Mouse (Mus musculus) MEL (cell line): ENCODE data around the gene Pear1. TPM values are rescaled to one million over a fixed set of nuclear protein-coding genes. Genes with fewer than 3 reads are reported as not detected.

Source experiments
- DNase-seq: peaks from one replicate; pipeline ENCODE4 v3.0.0; 2011; ENCODE audit warnings: low read depth, low spot score
- H3K27ac ChIP-seq: 2 replicates; pipeline ENCODE4 v1.5.1; 2012; ENCODE audit warnings: low read depth, mild to moderate bottlenecking, control low read depth, low read length, moderate library complexity; ENCODE audit not compliant: control insufficient read depth
- H3K27me3 ChIP-seq, 2 experiments: fragments of 150-350 bp in 1 of 2; sonication (generic) in 1 of 2; 2 replicates each; pipeline ENCODE4 v1.6.1; 2012; ENCODE audit warnings: low read length in 2 of 2, mild to moderate bottlenecking in 2 of 2, improper control_type of control experiment in 1 of 2, moderate library complexity in 1 of 2; ENCODE audit not compliant: insufficient read depth in 2 of 2, control insufficient read depth in 1 of 2
- H3K36me3 ChIP-seq, 2 experiments: 2 replicates each; pipeline ENCODE4 v1.6.1; 2012 to 2014; ENCODE audit warnings: low read length in 2 of 2, improper control_type of control experiment in 1 of 2, inconsistent platforms in 1 of 2, mild to moderate bottlenecking in 1 of 2; ENCODE audit not compliant: insufficient read depth in 2 of 2, control insufficient read depth in 1 of 2
- H3K4me1 ChIP-seq, 2 experiments: fragments of 150-350 bp in 1 of 2; sonication (generic) in 1 of 2; 2 replicates each; pipeline ENCODE4 v1.6.1; 2012; ENCODE audit warnings: low read length in 2 of 2, improper control_type of control experiment in 1 of 2, mild to moderate bottlenecking in 1 of 2; ENCODE audit not compliant: insufficient read depth in 2 of 2, control insufficient read depth in 1 of 2
- H3K4me3 ChIP-seq, 2 experiments: fragments of 150-350 bp in 1 of 2; sonication (generic) in 1 of 2; 2 replicates each; pipeline ENCODE4 v1.5.1; 2012; ENCODE audit warnings: low read depth in 2 of 2, low read length in 2 of 2, mild to moderate bottlenecking in 2 of 2, moderate library complexity in 2 of 2, control low read depth in 1 of 2, improper control_type of control experiment in 1 of 2; ENCODE audit not compliant: control insufficient read depth in 1 of 2, insufficient read depth in 1 of 2
- H3K79me2 ChIP-seq: 2 replicates; pipeline ENCODE4 v1.6.1; 2012; ENCODE audit warnings: mild to moderate bottlenecking, low read length, moderate library complexity; ENCODE audit not compliant: control insufficient read depth, poor library complexity, insufficient read depth
- H3K9ac ChIP-seq: 2 replicates; pipeline ENCODE4 v1.6.1; 2012; ENCODE audit warnings: low read depth, mild to moderate bottlenecking, control low read depth, low read length, moderate library complexity; ENCODE audit not compliant: control insufficient read depth, poor library complexity, severe bottlenecking
- H3K9me3 ChIP-seq: fragments of 150-350 bp; sonication (generic); replicated peaks from 2 replicates; pipeline ENCODE4 v1.6.1; 2012; ENCODE audit warnings: mild to moderate bottlenecking, low read length, improper control_type of control experiment, moderate library complexity; ENCODE audit not compliant: insufficient read depth
- CHD1 ChIP-seq: IDR thresholded peaks from 2 replicates; pipeline ENCODE4 v1.6.1; 2012; ENCODE audit warnings: low read depth, mild to moderate bottlenecking, inconsistent platforms, low read length, improper control_type of control experiment
- CTCF ChIP-seq, 3 experiments: IDR thresholded peaks in 2 of 3; conservative IDR thresholded peaks in 1 of 3; 2 replicates each; pipeline ENCODE4 v1.5.1; 2011 to 2012; ENCODE audit warnings: low read length in 3 of 3, low read depth in 2 of 3, mild to moderate bottlenecking in 2 of 3, improper control_type of control experiment in 1 of 3, inconsistent platforms in 1 of 3, mixed read lengths in 1 of 3, moderate library complexity in 1 of 3; ENCODE audit not compliant: control insufficient read depth in 1 of 3, insufficient read depth in 1 of 3, poor library complexity in 1 of 3, severe bottlenecking in 1 of 3
- ELF1 ChIP-seq: IDR thresholded peaks from 2 replicates; pipeline ENCODE4 v1.6.1; 2014; ENCODE audit warnings: low read depth, mild to moderate bottlenecking, inconsistent platforms, low read length, improper control_type of control experiment, moderate library complexity
- EP300 ChIP-seq, 2 experiments: IDR thresholded peaks; 2 replicates each; pipeline ENCODE4 v1.6.1; 2011; ENCODE audit warnings: improper control_type of control experiment in 2 of 2, low read length in 2 of 2, low read depth in 1 of 2, mild to moderate bottlenecking in 1 of 2
- GABPA ChIP-seq: IDR thresholded peaks from 2 replicates; pipeline ENCODE4 v1.6.1; 2012; ENCODE audit warnings: low read depth, mild to moderate bottlenecking, inconsistent platforms, low read length, improper control_type of control experiment, moderate library complexity
- HCFC1 ChIP-seq: IDR thresholded peaks from 2 replicates; pipeline ENCODE4 v1.6.1; 2012; ENCODE audit warnings: low read depth, mild to moderate bottlenecking, inconsistent platforms, low read length, improper control_type of control experiment, moderate library complexity
- JUND ChIP-seq: IDR thresholded peaks from 2 replicates; pipeline ENCODE4 v1.6.1; 2011; ENCODE audit warnings: low read depth, mild to moderate bottlenecking, improper control_type of control experiment, low read length
- KAT2A ChIP-seq: conservative IDR thresholded peaks from 2 replicates; pipeline ENCODE4 v1.6.1; 2012; ENCODE audit warnings: low read depth, low read length, improper control_type of control experiment, inconsistent platforms
- MXI1 ChIP-seq: IDR thresholded peaks from 2 replicates; pipeline ENCODE4 v1.6.1; 2011; ENCODE audit warnings: mild to moderate bottlenecking, low read depth, low read length, improper control_type of control experiment
- NRF1 ChIP-seq: IDR thresholded peaks from 2 replicates; pipeline ENCODE4 v1.6.1; 2014; ENCODE audit warnings: low read depth, mild to moderate bottlenecking, inconsistent platforms, low read length, improper control_type of control experiment, moderate library complexity; ENCODE audit not compliant: poor library complexity, insufficient read depth, severe bottlenecking
- POLR2A ChIP-seq, 2 experiments: IDR thresholded peaks; 2 replicates each; pipeline ENCODE4 v1.6.1; 2011 to 2012; ENCODE audit warnings: low read length in 2 of 2, mild to moderate bottlenecking in 2 of 2, control low read depth in 1 of 2, improper control_type of control experiment in 1 of 2, low read depth in 1 of 2, moderate library complexity in 1 of 2; ENCODE audit not compliant: control insufficient read depth in 1 of 2, insufficient read depth in 1 of 2, poor library complexity in 1 of 2
- POLR2AphosphoS2 ChIP-seq: IDR thresholded peaks from 2 replicates; pipeline ENCODE4 v1.6.1; 2011; ENCODE audit warnings: low read length, improper control_type of control experiment
- POLR2AphosphoS5 ChIP-seq: IDR thresholded peaks from 2 replicates; pipeline ENCODE4 v1.6.1; 2012; ENCODE audit warnings: low read depth, borderline replicate concordance, mild to moderate bottlenecking, inconsistent platforms, low read length, moderate library complexity, mixed read lengths
- RAD21 ChIP-seq: IDR thresholded peaks from 2 replicates; pipeline ENCODE4 v1.6.1; 2011; ENCODE audit warnings: mild to moderate bottlenecking, low read depth, low read length, improper control_type of control experiment
- SIN3A ChIP-seq: IDR thresholded peaks from 2 replicates; pipeline ENCODE4 v1.6.1; 2012; ENCODE audit warnings: low read length, improper control_type of control experiment, inconsistent platforms
- SMC3 ChIP-seq: IDR thresholded peaks from 2 replicates; pipeline ENCODE4 v1.6.1; 2011; ENCODE audit warnings: low read depth, low read length, improper control_type of control experiment
- TBP ChIP-seq: IDR thresholded peaks from 2 replicates; pipeline ENCODE4 v1.8.0; 2011; ENCODE audit warnings: low read depth, low read length, improper control_type of control experiment
- TCF12 ChIP-seq: IDR thresholded peaks from 2 replicates; pipeline ENCODE4 v1.6.1; 2014; ENCODE audit warnings: low read depth, mild to moderate bottlenecking, inconsistent platforms, low read length, improper control_type of control experiment, moderate library complexity
- UBTF ChIP-seq: IDR thresholded peaks from 2 replicates; pipeline ENCODE4 v1.6.1; 2012; ENCODE audit warnings: low read depth, mild to moderate bottlenecking, inconsistent platforms, low read length, improper control_type of control experiment, moderate library complexity, borderline replicate concordance; ENCODE audit not compliant: insufficient read depth
- ZMIZ1 ChIP-seq: IDR thresholded peaks from 2 replicates; pipeline ENCODE4 v1.6.1; 2012; ENCODE audit warnings: low read depth, mild to moderate bottlenecking, inconsistent platforms, low read length, improper control_type of control experiment, moderate library complexity
- polyA plus RNA-seq, 2 experiments: library from polyadenylated mRNA; stranded (reverse) in 1 of 2; unstranded in 1 of 2; fragments of >175 nt in 1 of 2; fragments of >200 nt in 1 of 2; gene quantifications; 2 replicates each; pipeline versions ENCODE4 v1.2.1 to v1.2.4; 2012; ENCODE audit warnings: low replicate concordance in 2 of 2, low read depth in 1 of 2; ENCODE audit not compliant: insufficient read length in 2 of 2, insufficient read depth in 1 of 2, missing spikeins in 1 of 2
- total RNA-seq: library from RNA; depleted of rRNA; stranded (reverse); fragments of 300-350 nt; gene quantifications from 2 replicates; pipeline ENCODE4 v1.2.3, GENCODE M21; 2012

Pear1 gene
- total and polyA plus RNA-seq, 3 experiments: 0.35 to 1.0 TPM; not detected in 1

- H3K4me1 ChIP-seq: no peaks in the 10 kb centered on the region
- H3K36me3 ChIP-seq: no peaks in the 10 kb centered on the region
- no peak overlapping the region for H3K27ac ChIP-seq
- H3K27me3 ChIP-seq: peaks cover 0 to 1% of the 10 kb centered on the region in 2 experiments; a peak in 1 of 4 replicates
- H3K4me3 ChIP-seq: no peak overlapping the region
- DNase-seq: no peak
- TF ChIP-seq SIN3A (no peak), TBP (no peak)
- no peak overlapping the region for H3K9ac ChIP-seq
- H3K9me3 ChIP-seq: no peaks in the 10 kb centered on the region
- H3K79me2 ChIP-seq: no peaks in the 10 kb centered on the region
Measured at GRCm38 (mm10) chr3:87742735-87743134, 81.4 kb downstream of the Pear1 start.

- no peak overlapping the region for H3K9ac ChIP-seq
- H3K36me3 ChIP-seq: no peaks in the 10 kb centered on the region
- TF ChIP-seq ZMIZ1 (no peak), UBTF (no peak), POLR2AphosphoS5 (no peak), CHD1 (no peak), ELF1 (no peak), HCFC1 (no peak), JUND (no peak), RAD21 (no peak), TCF12 (no peak), MXI1 (no peak), GABPA (no peak)
Measured at GRCm38 (mm10) chr3:87742013-87742412, 82.1 kb downstream of the Pear1 start.

GRCm38 (mm10) chr3:87738906-87739305, 85.2 kb downstream of the Pear1 start:
- DNase-seq: no peak
- H3K79me2 ChIP-seq: no peaks in the 10 kb centered on the region
- no peak overlapping the region for H3K9ac ChIP-seq
- no peaks in the 10 kb centered on the region for H3K4me1 ChIP-seq
- no peak overlapping the region for H3K27ac ChIP-seq
- no peaks in the 10 kb centered on the region for H3K9me3 ChIP-seq
- TF ChIP-seq UBTF (no peak), SIN3A (no peak), NRF1 (no peak), CTCF (IDR thresholded peaks at IDR 0.05 in 2 of 3, conservative IDR thresholded peaks at IDR 0.05 in 1 of 3; ENCODE audit: control insufficient read depth in 1 of 3, insufficient read depth in 1 of 3, low read depth in 2 of 3, low read length in 3 of 3, poor library complexity in 1 of 3, severe bottlenecking in 1 of 3) (no peak), POLR2AphosphoS2 (no peak), KAT2A (no peak), ELF1 (no peak), EP300 (IDR thresholded peaks at IDR 0.05; ENCODE audit: low read depth in 1 of 2, low read length in 2 of 2) (no peak), POLR2A (IDR thresholded peaks at IDR 0.05; ENCODE audit: control insufficient read depth in 1 of 2, insufficient read depth in 1 of 2, low read depth in 1 of 2, low read length in 2 of 2, poor library complexity in 1 of 2) (no peak), JUND (no peak), HCFC1 (no peak), SMC3 (no peak)
- no peaks in the 10 kb centered on the region for H3K36me3 ChIP-seq
- no peak overlapping the region for H3K4me3 ChIP-seq
- H3K27me3 ChIP-seq: no peaks in the 10 kb centered on the region

More at GRCm38 (mm10) chr3:87742013-87742412, 82.1 kb downstream of the Pear1 start:
- Histone ChIP-seq H3K4me3 (no peak overlapping the region), H3K9me3 (no peaks in the 10 kb centered on the region), H3K27me3 (peaks cover 0 to 1% of the 10 kb centered on the region in 2 experiments; a peak in 1 of 4 replicates), H3K4me1 (no peaks in the 10 kb centered on the region), H3K79me2 (no peaks in the 10 kb centered on the region), H3K27ac (no peak overlapping the region)
- no peak for DNase-seq
